Mouse (Mus musculus): ENCODE measurements at regions not wholly inside any gene's neighbourhood (a gene's known extent, or its start where the extent isn't known, plus 50 kb on each side); places are given as distances from the start of the nearest gene placed in this dataset.
A peak's percentile ranks its signal among the peaks of the same experiment; 100 is the strongest.
"Not testable (repeated sequence)": the region's sequence is repeated elsewhere in the genome, so short reads cannot be mapped to it uniquely, and the experiment has no call there.

GRCm38 (mm10) chr10:86636953-86637376 is 68.3 kb downstream of the Hsp90b1 start:
- TF ChIP-seq CTCF (IDR thresholded peaks at IDR 0.05; ENCODE audit: extremely low read depth, insufficient read depth, low read length), result peak; percentile 52
- not testable (repeated sequence) for H3K4me1 ChIP-seq (ENCODE audit: control insufficient read depth, insufficient read depth, low read length); H3K27ac ChIP-seq (ENCODE audit: insufficient read depth, low read length)
- H3K4me3 ChIP-seq (ENCODE audit: insufficient read depth, low read length), result peak overlapping the region; percentile 25

- H3K4me3 ChIP-seq (ENCODE audit: insufficient read depth, low read length), result peak overlapping the region; percentile 25
- H3K4me1 ChIP-seq (ENCODE audit: control insufficient read depth, insufficient read depth, low read length); H3K27ac ChIP-seq (ENCODE audit: insufficient read depth, low read length): not testable (repeated sequence)
These were observed 68.8 kb downstream of the Hsp90b1 start for GRCm38 (mm10) chr10:86636515-86636914.

- H3K4me1 ChIP-seq (ENCODE audit: control insufficient read depth, insufficient read depth, low read length); H3K27ac ChIP-seq (ENCODE audit: insufficient read depth, low read length); H3K4me3 ChIP-seq (ENCODE audit: insufficient read depth, low read length): not testable (repeated sequence)
These were observed 78.6 kb downstream of the Hsp90b1 start for GRCm38 (mm10) chr10:86626734-86627133.

GRCm38 (mm10) chr10:86617958-86618664 is 87.2 kb downstream of the Hsp90b1 start:
- H3K4me1 ChIP-seq (ENCODE audit: control insufficient read depth, insufficient read depth, low read length); H3K4me3 ChIP-seq (ENCODE audit: insufficient read depth, low read length); H3K27ac ChIP-seq (ENCODE audit: insufficient read depth, low read length): not testable (repeated sequence)

GRCm38 (mm10) chr10:86612341-86612740 is 93.0 kb downstream of the Hsp90b1 start:
- not testable (repeated sequence) for H3K27ac ChIP-seq (ENCODE audit: insufficient read depth, low read length); H3K4me3 ChIP-seq (ENCODE audit: insufficient read depth, low read length)

GRCm38 (mm10) chr10:86610027-86610426 is 95.3 kb downstream of the Hsp90b1 start:
- 0 out of 2 replicates have a peak, but pooled peaks have one; percentile 14 for TF ChIP-seq CTCF (IDR thresholded peaks at IDR 0.05; ENCODE audit: extremely low read depth, insufficient read depth, low read length)
- not testable (repeated sequence) for H3K4me1 ChIP-seq (ENCODE audit: control insufficient read depth, insufficient read depth, low read length); H3K27ac ChIP-seq (ENCODE audit: insufficient read depth, low read length); H3K4me3 ChIP-seq (ENCODE audit: insufficient read depth, low read length)

More at GRCm38 (mm10) chr10:86612341-86612740, 93.0 kb downstream of the Hsp90b1 start:
- not testable (repeated sequence) for H3K4me1 ChIP-seq (ENCODE audit: control insufficient read depth, insufficient read depth, low read length)

- not testable (repeated sequence) for H3K4me3 ChIP-seq (ENCODE audit: insufficient read depth, low read length); H3K27ac ChIP-seq (ENCODE audit: insufficient read depth, low read length); H3K4me1 ChIP-seq (ENCODE audit: control insufficient read depth, insufficient read depth, low read length)
These were observed 102.1 kb upstream of the Syn3 start for GRCm38 (mm10) chr10:86600843-86601242.

GRCm38 (mm10) chr10:86599991-86600390 is 101.3 kb upstream of the Syn3 start:
- H3K4me3 ChIP-seq (ENCODE audit: insufficient read depth, low read length); H3K27ac ChIP-seq (ENCODE audit: insufficient read depth, low read length); H3K4me1 ChIP-seq (ENCODE audit: control insufficient read depth, insufficient read depth, low read length): not testable (repeated sequence)

- H3K4me3 ChIP-seq (ENCODE audit: insufficient read depth, low read length); H3K27ac ChIP-seq (ENCODE audit: insufficient read depth, low read length); H3K4me1 ChIP-seq (ENCODE audit: control insufficient read depth, insufficient read depth, low read length): not testable (repeated sequence)
These were observed 91.5 kb upstream of the Syn3 start for GRCm38 (mm10) chr10:86590211-86590610.

GRCm38 (mm10) chr10:86566875-86567274 is 68.2 kb upstream of the Syn3 start:
- not testable (repeated sequence) for H3K27ac ChIP-seq (ENCODE audit: insufficient read depth, low read length); H3K4me3 ChIP-seq (ENCODE audit: insufficient read depth, low read length); H3K4me1 ChIP-seq (ENCODE audit: control insufficient read depth, insufficient read depth, low read length)

GRCm38 (mm10) chr10:86555843-86556242 is 57.1 kb upstream of the Syn3 start:
- no peaks in the 10 kb centered on the region for H3K4me1 ChIP-seq (ENCODE audit: control insufficient read depth, insufficient read depth, low read length)
- TF ChIP-seq POLR2A (IDR thresholded peaks at IDR 0.05; ENCODE audit: extremely low read depth, insufficient read depth, low read length) (no peak), CTCF (IDR thresholded peaks at IDR 0.05; ENCODE audit: extremely low read depth, insufficient read depth, low read length) (no peak)
- H3K4me3 ChIP-seq (ENCODE audit: insufficient read depth, low read length), result no peak overlapping the region
- no peak overlapping the region for H3K27ac ChIP-seq (ENCODE audit: insufficient read depth, low read length)
